Mouse (Mus musculus) CH12F3 (cell line): Measurements from ENCODE around the gene Antxr1.

Experiments used
- in situ Hi-C: fragments of 300-500 bp; cut with MboI; formaldehyde crosslinking; loops from 2 replicates; pipeline ENCODE4 v1.14.3; 2020; ENCODE audit warnings: low sequenced_read_pairs

Gene Antxr1

DNA sequence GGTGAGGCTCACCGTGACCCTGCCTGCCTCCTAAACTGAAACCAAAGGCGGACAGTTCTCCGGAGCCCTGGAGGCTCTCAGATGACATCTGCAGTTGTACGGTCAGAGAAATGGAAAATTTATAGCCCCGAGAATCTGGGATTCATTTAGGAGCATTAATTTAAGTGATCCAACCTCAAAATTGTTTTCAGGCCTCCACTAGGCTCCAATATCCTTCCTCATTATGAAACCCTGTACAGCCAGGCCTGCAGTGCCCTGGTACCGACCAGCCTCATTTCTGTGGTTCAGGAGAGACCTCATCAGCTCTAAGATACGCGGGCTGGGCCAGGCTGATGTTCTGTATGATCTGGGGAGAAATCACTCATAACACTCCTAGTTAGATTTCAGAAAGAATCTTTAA lies 184.2 kb downstream of the Antxr1 start:
- in situ Hi-C loops: no loop called here

DNA sequence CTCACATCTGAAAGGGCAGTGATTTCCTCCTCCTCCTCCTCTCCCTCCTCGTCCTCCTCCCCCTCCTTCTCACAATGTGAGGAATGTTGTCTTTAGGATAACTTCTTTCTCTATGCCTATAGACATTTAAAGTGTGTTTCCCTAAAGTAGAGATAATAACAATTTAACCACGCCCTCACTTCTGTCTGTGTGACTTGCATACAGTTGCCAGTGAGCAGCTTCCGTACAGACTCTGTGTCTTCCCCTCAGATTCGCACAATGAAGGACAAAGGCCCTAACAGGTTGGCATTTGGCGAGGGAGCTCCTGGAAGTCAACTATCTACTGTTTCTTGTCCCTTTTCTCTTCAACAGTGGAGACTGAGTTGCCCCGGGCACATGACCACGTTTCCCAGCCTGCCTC lies 185.2 kb downstream of the Antxr1 start:
- in situ Hi-C loops: no loop called here

DNA sequence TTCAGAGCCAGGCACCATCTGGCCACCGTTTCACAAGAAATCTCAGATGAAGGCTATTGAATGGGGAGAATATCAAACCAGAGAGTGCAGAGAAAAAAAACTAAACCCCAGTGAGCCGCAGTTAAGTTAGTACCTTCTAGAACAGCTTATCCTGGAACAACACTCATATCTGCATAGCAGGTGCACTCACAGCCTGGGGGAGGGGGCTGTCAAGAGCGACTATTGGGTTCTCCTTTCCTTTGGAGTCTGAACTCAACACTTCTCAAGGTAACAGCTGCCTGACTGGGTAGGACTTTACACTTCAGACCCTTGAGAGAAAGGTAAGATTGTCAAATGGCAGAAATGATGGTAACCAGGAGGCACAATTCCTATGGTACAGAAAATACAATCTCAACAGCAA lies 187.7 kb downstream of the Antxr1 start:
- in situ Hi-C loops: no loop called here

GRCm38 (mm10) chr6:87143594-87143993 lies 192.0 kb downstream of the Antxr1 start:
- in situ Hi-C loops: no loop called here

GRCm38 (mm10) chr6:87142239-87142638 lies 193.4 kb downstream of the Antxr1 start:
- in situ Hi-C loops: no loop called here

- in situ Hi-C loops: no loop called here
Measured at GRCm38 (mm10) chr6:87139796-87140553, 195.6 kb downstream of the Antxr1 start.

- in situ Hi-C loops: no loop called here
Measured at GRCm38 (mm10) chr6:87138479-87138878, 197.1 kb downstream of the Antxr1 start.

DNA sequence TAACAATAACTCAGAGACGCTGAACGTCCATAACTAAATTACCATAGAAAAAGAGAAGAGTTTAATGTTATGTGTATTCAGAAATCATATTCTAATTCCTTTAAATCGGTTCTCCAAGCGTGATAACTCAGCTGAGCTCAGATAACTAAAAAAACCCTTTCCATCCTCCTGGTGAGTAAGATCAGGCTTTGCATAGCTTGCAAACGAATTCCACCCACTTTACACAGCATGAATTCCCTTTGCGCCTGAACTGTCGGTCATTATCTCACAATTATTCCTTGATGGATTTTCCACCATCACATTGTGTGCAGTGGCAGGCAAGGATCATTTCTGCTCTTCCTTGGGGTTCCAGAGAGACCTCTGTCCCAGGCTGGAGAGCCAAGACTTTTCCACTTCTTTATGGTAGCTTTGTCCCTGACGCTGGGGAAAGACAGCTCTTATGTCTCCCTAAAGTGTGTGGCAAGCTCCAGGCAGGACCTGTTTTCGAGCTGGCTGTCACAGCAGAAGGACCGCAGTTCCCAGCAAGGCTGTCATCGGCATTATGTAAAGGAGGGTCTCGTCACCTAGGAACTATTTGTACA lies 201.6 kb downstream of the Antxr1 start:
- in situ Hi-C loops: no loop called here

GRCm38 (mm10) chr6:87133520-87133919 lies 202.1 kb downstream of the Antxr1 start:
- in situ Hi-C loops: no loop called here

GRCm38 (mm10) chr6:87131078-87131477 lies 204.5 kb downstream of the Antxr1 start:
- in situ Hi-C loops: no loop called here

- in situ Hi-C loops: no loop called here
Measured at GRCm38 (mm10) chr6:87130628-87131027, 205.0 kb downstream of the Antxr1 start.

DNA sequence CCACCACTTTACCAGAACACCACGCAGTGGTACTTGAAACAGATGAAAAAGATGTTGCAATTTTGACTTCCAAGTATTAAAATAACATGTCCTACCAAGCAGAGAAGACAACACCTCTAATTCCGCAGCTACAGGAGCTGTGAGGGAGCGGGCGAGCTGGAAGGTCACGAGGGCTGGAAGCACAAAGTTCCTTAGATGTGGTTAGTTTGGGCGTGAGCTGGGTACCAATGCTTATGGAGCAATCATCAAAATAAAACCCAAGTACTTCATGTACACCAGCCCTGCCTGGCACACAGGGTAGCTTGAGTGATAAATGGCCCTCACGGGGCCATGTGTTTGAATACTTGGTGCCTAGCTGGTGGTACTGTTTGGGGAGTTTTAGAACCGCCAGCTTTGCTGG lies 205.8 kb downstream of the Antxr1 start:
- in situ Hi-C loops: no loop called here

DNA sequence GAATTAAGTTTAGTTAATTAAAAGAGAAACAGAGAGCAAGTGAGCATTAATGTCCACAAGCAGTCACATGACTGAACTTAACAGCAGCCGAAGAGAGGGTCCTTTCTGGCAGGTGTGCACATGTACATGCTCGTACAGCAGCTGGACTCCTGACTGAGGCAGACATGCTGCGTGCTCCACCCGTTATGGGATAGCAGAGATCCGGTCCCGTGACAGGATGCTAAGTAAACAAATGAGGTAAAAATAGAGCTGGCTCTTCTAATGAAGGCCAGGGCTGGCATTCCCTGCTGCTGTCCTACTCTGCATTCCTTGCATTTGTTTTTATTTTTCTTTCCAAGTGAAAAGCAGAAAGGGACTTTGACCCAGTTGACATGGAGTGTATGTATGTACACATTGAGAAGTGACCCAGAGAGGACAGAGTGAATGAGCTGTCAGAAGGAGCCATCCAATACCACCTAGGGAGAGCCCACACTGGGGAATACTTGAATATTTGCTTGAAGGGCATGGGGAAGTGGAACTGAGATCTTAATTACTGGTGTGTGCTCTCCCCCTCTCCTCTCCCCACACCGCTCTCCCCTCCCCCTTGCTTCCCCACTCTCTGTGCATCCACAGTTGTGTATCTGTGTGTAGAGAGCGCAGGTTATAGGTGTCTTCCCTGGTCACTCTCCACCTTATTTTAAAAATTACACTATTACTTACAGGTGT lies 208.4 kb downstream of the Antxr1 start:
- in situ Hi-C loops: no loop called here

GRCm38 (mm10) chr6:87123973-87124372 lies 211.6 kb downstream of the Antxr1 start:
- in situ Hi-C loops: no loop called here

DNA sequence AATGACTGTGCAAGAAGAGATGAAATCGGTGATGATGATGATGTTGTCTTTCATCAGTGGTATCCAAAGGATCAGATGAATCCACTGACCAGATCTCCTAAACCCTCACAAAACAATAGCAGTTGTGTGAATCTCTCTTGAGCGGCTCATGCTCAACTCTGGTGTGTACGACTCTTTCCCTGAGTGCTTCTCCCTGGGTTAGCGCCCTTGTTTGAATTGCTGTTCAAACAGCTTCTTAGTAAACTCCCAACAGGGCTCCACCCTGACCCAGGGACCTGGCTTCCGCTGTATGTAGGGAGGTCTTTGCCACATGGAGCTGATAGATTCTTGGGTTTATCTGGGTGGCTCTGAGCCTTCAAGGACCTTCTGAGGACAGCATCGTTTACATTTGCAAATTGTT lies 212.2 kb downstream of the Antxr1 start:
- in situ Hi-C loops: no loop called here

DNA sequence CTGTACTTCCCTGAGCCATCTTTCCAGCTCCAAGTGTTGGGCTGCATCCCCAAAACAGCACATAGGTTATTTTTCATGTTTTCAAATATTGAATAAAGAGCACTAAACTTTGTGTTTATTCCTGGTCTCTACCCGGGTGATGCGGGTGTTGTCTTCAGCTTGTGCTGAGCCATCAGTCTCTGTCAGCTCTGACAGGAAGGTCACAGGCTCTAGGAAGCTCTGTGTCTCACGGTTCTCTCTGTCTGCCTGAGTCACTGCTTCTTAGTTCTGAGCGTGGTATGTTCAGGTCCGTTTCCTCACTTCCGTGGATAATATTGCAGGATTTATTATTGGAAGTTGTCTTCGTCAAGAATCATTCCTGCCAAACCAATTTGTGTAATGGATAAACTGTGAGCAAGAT lies 213.7 kb downstream of the Antxr1 start:
- in situ Hi-C loops: no loop called here

DNA sequence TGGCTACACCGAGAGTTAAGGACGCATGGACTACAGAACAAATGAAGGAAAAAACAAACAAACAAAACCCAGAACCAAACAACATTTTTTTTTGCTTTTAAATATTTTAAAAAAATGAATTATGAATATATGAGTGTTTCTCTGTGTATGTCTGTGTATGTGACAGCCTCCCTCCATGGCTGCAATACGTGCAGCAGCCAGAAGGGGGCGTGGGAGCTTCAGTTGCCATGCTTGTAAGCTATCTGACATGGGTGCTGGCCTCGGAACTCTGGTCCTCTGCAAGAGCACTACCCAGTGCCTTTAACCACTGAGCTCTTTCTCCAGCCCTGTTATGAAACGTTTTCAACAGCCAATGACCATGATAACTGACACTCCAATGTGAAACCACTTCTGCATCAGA lies 215.0 kb downstream of the Antxr1 start:
- in situ Hi-C loops: no loop called here

- in situ Hi-C loops: no loop called here
Measured at GRCm38 (mm10) chr6:87119975-87120374, 215.6 kb downstream of the Antxr1 start.

- in situ Hi-C loops: no loop called here
Measured at GRCm38 (mm10) chr6:87119066-87119837, 216.4 kb downstream of the Antxr1 start.

GRCm38 (mm10) chr6:87116596-87116995 lies 219.0 kb downstream of the Antxr1 start:
- in situ Hi-C loops: no loop called here

GRCm38 (mm10) chr6:87115981-87116380 lies 219.6 kb downstream of the Antxr1 start:
- in situ Hi-C loops: no loop called here
